Mouse (Mus musculus): Measurements from ENCODE around the gene Gm5089.

- TF ChIP-seq CTCF (IDR thresholded peaks at IDR 0.05; ENCODE audit: borderline replicate concordance, insufficient read depth, low read depth, low read length) (no peak), POLR2A (IDR thresholded peaks at IDR 0.05; ENCODE audit: borderline replicate concordance, insufficient read depth, low read length) (no peak)
Observed at GRCm38 (mm10) chr14:122463080-122463691, 12.3 kb upstream of the Gm5089 start.

Data from cerebellum, adult 2 months (tissue).